Mouse (Mus musculus) spleen, embryonic (tissue): ENCODE measurements at regions not wholly inside any gene's neighbourhood (a gene's known extent, or its start where the extent isn't known, plus 50 kb on each side); places are given as distances from the start of the nearest gene placed in this dataset.

Source experiments
- CTCF ChIA-PET: fragments of 350-600 bp; sonication (Branson Sonifier 250); formaldehyde crosslinking; loops from one replicate; lab custom pipeline; 2022; lab: Charles Lee

- CTCF ChIA-PET = no interaction called here
Measured at GRCm38 (mm10) chr13:80946034-80946433, 62.9 kb downstream of the Arrdc3 start.

- CTCF ChIA-PET = no interaction called here
Measured at GRCm38 (mm10) chr13:80947705-80948104, 64.5 kb downstream of the Arrdc3 start.

GRCm38 (mm10) chr13:80949133-80949697 is 66.0 kb downstream of the Arrdc3 start:
- CTCF ChIA-PET = no interaction called here

GRCm38 (mm10) chr13:80950239-80950638 is 67.1 kb downstream of the Arrdc3 start:
- CTCF ChIA-PET = no interaction called here

GRCm38 (mm10) chr13:80950803-80951202 is 67.6 kb downstream of the Arrdc3 start:
- CTCF ChIA-PET = no interaction called here

- CTCF ChIA-PET = no interaction called here
Measured at GRCm38 (mm10) chr13:80951327-80951726, 68.1 kb downstream of the Arrdc3 start.

- CTCF ChIA-PET = no interaction called here
Measured at GRCm38 (mm10) chr13:80952851-80953250, 69.7 kb downstream of the Arrdc3 start.

GRCm38 (mm10) chr13:80954059-80954645 is 71.0 kb downstream of the Arrdc3 start:
- CTCF ChIA-PET = no interaction called here

- CTCF ChIA-PET = no interaction called here
Measured at GRCm38 (mm10) chr13:80956966-80957365, 73.8 kb downstream of the Arrdc3 start.

- CTCF ChIA-PET = no interaction called here
Measured at GRCm38 (mm10) chr13:80957419-80958139, 74.4 kb downstream of the Arrdc3 start.

GRCm38 (mm10) chr13:80959763-80960162 is 76.6 kb downstream of the Arrdc3 start:
- CTCF ChIA-PET = no interaction called here

- CTCF ChIA-PET = no interaction called here
Measured at GRCm38 (mm10) chr13:80961985-80962617, 78.9 kb downstream of the Arrdc3 start.

GRCm38 (mm10) chr13:80962789-80963590 is 79.8 kb downstream of the Arrdc3 start:
- CTCF ChIA-PET = no interaction called here

GRCm38 (mm10) chr13:80963591-80963940 is 80.4 kb downstream of the Arrdc3 start:
- CTCF ChIA-PET = no interaction called here

GRCm38 (mm10) chr13:80971664-80972063 is 88.5 kb downstream of the Arrdc3 start:
- CTCF ChIA-PET = no interaction called here

GRCm38 (mm10) chr13:80974424-80974823 is 91.2 kb downstream of the Arrdc3 start:
- CTCF ChIA-PET = interaction anchor here (0.6 kb wide), 1 partner anchor 23 kb away, joined by 5 read pairs; no protein-coding TSS in a partner anchor

- CTCF ChIA-PET = no interaction called here
Measured at GRCm38 (mm10) chr13:80977266-80977665, 94.1 kb downstream of the Arrdc3 start.

GRCm38 (mm10) chr13:80981201-80981600 is 98.0 kb downstream of the Arrdc3 start:
- CTCF ChIA-PET = no interaction called here

- CTCF ChIA-PET = no interaction called here
Measured at GRCm38 (mm10) chr13:80986657-80987056, 103.5 kb downstream of the Arrdc3 start.

- CTCF ChIA-PET = no interaction called here
Measured at GRCm38 (mm10) chr13:80989756-80990155, 106.6 kb downstream of the Arrdc3 start.

- CTCF ChIA-PET = no interaction called here
Measured at GRCm38 (mm10) chr13:80992342-80992741, 109.2 kb downstream of the Arrdc3 start.
